Mouse (Mus musculus): ENCODE measurements around the gene Catsper3. TPM values are rescaled to one million over a fixed set of nuclear protein-coding genes. Genes with fewer than 3 reads are reported as not detected.

Catsper3 gene
- polyA plus RNA-seq (2014; fragmentation: Illumina TruSeq; extraction: RNeasy Lipid Tissue Mini Kit (QIAGEN cat#74804); ENCODE audit: low read depth, low replicate concordance): not detected

GRCm38 (mm10) chr13:55784268-55784667 lies at the start of gene Catsper3:
Gene Catsper3, plus strand, starts transcription at chr13:55784568.

GRCm38 (mm10) chr13:55836142-55836625 lies 51.8 kb downstream of the Catsper3 start, which contains the start of gene Pitx1:
Gene Pitx1, minus strand, starts transcription at chr13:55836192.

Other genes starting within 250 kb of the Catsper3 start
- 2.3 TPM for gene Ddx41, start 247.9 kb upstream of the Catsper3 start, polyA plus RNA-seq (2014; fragmentation: Illumina TruSeq; extraction: RNeasy Lipid Tissue Mini Kit (QIAGEN cat#74804); ENCODE audit: low read depth, low replicate concordance)
- gene Fam193b, start 213.4 kb upstream of the Catsper3 start, polyA plus RNA-seq (2014; fragmentation: Illumina TruSeq; extraction: RNeasy Lipid Tissue Mini Kit (QIAGEN cat#74804); ENCODE audit: low read depth, low replicate concordance): 5.9 TPM
- 29.5 TPM for gene Tmed9, start 210.8 kb upstream of the Catsper3 start, polyA plus RNA-seq (2014; fragmentation: Illumina TruSeq; extraction: RNeasy Lipid Tissue Mini Kit (QIAGEN cat#74804); ENCODE audit: low read depth, low replicate concordance)
- gene B4galt7, start 184.7 kb upstream of the Catsper3 start, polyA plus RNA-seq (2014; fragmentation: Illumina TruSeq; extraction: RNeasy Lipid Tissue Mini Kit (QIAGEN cat#74804); ENCODE audit: low read depth, low replicate concordance): 1.5 TPM
- gene Caml, start 161.6 kb upstream of the Catsper3 start, polyA plus RNA-seq (2014; fragmentation: Illumina TruSeq; extraction: RNeasy Lipid Tissue Mini Kit (QIAGEN cat#74804); ENCODE audit: low read depth, low replicate concordance): 28.3 TPM
- gene Ddx46, start 149.5 kb upstream of the Catsper3 start, polyA plus RNA-seq (2014; fragmentation: Illumina TruSeq; extraction: RNeasy Lipid Tissue Mini Kit (QIAGEN cat#74804); ENCODE audit: low read depth, low replicate concordance): 27.6 TPM
- 40.7 TPM for gene B230219D22Rik, start 91.4 kb upstream of the Catsper3 start, polyA plus RNA-seq (2014; fragmentation: Illumina TruSeq; extraction: RNeasy Lipid Tissue Mini Kit (QIAGEN cat#74804); ENCODE audit: low read depth, low replicate concordance)
- 137 TPM for gene Txndc15, start 69.9 kb upstream of the Catsper3 start, polyA plus RNA-seq (2014; fragmentation: Illumina TruSeq; extraction: RNeasy Lipid Tissue Mini Kit (QIAGEN cat#74804); ENCODE audit: low read depth, low replicate concordance)
- gene Pcbd2, start 57.2 kb upstream of the Catsper3 start, polyA plus RNA-seq (2014; fragmentation: Illumina TruSeq; extraction: RNeasy Lipid Tissue Mini Kit (QIAGEN cat#74804); ENCODE audit: low read depth, low replicate concordance): 25.3 TPM
- not detected for gene Pitx1, start 51.6 kb downstream of the Catsper3 start, polyA plus RNA-seq (2014; fragmentation: Illumina TruSeq; extraction: RNeasy Lipid Tissue Mini Kit (QIAGEN cat#74804); ENCODE audit: low read depth, low replicate concordance)

Data from liver, adult 10 weeks (tissue).